Mouse (Mus musculus) C2C12 (cell line): ENCODE measurements around the gene Tgfbr3.

Experiments
- CEBPB ChIP-seq: IDR thresholded peaks from one replicate; pipeline ENCODE4 v1.6.1; 2011; ENCODE audit warnings: low read depth, mild to moderate bottlenecking, control low read depth, moderate library complexity
- CTCF ChIP-seq: IDR thresholded peaks from one replicate; pipeline ENCODE4 v1.5.1; 2011; ENCODE audit not compliant: control insufficient read depth, insufficient read depth, insufficient read length
- FOSL1 ChIP-seq: IDR thresholded peaks from one replicate; pipeline ENCODE4 v1.8.0; 2011; ENCODE audit warnings: mild to moderate bottlenecking, low read length; ENCODE audit not compliant: poor library complexity, insufficient read depth, severe bottlenecking
- MAX ChIP-seq: IDR thresholded peaks from one replicate; pipeline ENCODE4 v1.6.1; 2011; ENCODE audit warnings: mild to moderate bottlenecking, control low read depth
- USF1 ChIP-seq: IDR thresholded peaks from one replicate; pipeline ENCODE4 v1.6.1; 2011; ENCODE audit warnings: low read depth, mild to moderate bottlenecking, control low read depth, moderate library complexity

GRCm38 (mm10) chr5:107181820-107182219 lies 107.6 kb downstream of the Tgfbr3 start:
- TF ChIP-seq CTCF (no peak), MAX (no peak), USF1 (no peak), CEBPB (no peak), FOSL1 (no peak)
